Mouse (Mus musculus): ENCODE measurements around the gene Rabgap1l.
"Not testable (repeated sequence)": the region's sequence is repeated elsewhere in the genome, so short reads cannot be mapped to it uniquely, and the experiment has no call there.

Gene Rabgap1l

DNA sequence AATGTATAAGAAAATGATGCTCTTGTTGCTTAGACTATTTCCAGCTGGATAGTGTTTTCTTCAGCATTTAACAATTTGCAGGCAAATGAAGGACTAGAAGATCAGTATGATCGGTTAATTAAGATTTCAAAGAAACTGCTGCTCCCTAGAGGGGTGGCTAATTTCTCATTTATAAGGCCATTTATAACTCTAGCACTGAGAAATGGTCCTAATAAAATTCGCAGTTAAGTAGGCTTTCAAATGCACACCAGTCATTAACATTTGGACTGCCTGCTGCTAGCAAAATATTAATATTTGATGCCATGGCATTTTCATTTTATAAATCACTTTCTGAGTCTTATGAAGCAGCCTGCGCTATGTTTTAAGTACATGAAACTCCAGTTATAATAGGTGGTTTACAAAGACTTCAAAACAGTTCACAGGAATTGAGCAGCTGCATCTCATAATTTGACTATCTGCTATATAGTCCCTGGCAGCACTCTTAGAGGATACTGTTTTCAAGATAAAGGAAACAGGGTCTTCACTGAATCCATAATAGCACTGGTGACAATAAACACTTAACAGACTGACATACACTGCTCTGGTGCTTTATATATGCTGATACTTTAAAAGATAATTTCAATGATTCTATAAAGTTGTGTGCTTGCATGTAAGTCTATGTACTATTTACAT is 296.0 kb downstream of the Rabgap1l start:
- DNase-seq (ENCODE audit: low read depth, low spot score): no peak

DNA sequence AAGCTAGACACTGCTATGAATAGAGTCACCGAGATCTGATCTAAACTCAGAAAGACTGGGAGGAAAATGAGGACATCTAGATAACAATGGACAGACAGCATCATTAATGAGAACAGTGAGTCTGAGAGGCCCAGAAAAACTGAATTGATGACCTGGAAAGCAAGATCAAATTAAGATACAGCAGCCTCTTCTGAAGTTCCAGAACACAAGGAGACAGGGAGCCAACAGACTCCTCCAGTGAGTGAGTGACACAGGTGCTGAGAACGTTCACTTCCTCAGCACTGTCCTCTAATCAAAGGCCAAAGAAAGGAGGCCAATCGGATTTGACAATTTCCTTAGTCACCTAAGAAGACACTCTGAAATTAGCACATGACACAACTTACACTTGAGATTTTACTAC is 307.3 kb downstream of the Rabgap1l start:
- no peak for DNase-seq (ENCODE audit: low read depth, low spot score)

GRCm38 (mm10) chr1:160485028-160485427 is 308.0 kb downstream of the Rabgap1l start:
- DNase-seq (ENCODE audit: low read depth, low spot score): no peak

DNA sequence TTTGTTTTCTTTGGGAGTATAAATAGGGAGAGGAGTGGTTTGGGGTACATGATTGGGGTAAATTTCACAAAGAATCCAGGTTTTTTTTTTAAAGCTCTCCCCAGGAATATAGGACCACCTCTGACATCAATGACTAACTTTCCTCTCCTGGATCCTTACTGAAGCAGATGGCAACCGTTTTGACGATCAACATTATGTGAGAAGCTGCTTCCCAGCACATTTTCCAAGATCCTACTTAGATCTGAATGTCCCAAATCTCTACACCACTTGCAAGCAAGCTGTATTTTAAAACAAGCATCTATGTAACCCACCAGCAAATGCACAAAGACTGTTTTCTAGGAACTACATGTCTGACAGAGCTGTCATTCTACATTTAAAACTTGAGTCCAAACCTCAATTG is 311.4 kb downstream of the Rabgap1l start:
- DNase-seq (ENCODE audit: low read depth, low spot score): no peak

- DNase-seq (ENCODE audit: low read depth, low spot score): no peak
Measured at GRCm38 (mm10) chr1:160467443-160467842, 325.6 kb downstream of the Rabgap1l start.

GRCm38 (mm10) chr1:160465186-160465585 is 327.8 kb downstream of the Rabgap1l start:
- DNase-seq (ENCODE audit: low read depth, low spot score): no peak

- DNase-seq (ENCODE audit: low read depth, low spot score): no peak
Measured at GRCm38 (mm10) chr1:160464148-160464547, 328.9 kb downstream of the Rabgap1l start.

GRCm38 (mm10) chr1:160460346-160460745 is 332.7 kb downstream of the Rabgap1l start:
- no peak for DNase-seq (ENCODE audit: low read depth, low spot score)

GRCm38 (mm10) chr1:160451663-160452062 is 341.3 kb downstream of the Rabgap1l start:
- DNase-seq (ENCODE audit: low read depth, low spot score): no peak

DNA sequence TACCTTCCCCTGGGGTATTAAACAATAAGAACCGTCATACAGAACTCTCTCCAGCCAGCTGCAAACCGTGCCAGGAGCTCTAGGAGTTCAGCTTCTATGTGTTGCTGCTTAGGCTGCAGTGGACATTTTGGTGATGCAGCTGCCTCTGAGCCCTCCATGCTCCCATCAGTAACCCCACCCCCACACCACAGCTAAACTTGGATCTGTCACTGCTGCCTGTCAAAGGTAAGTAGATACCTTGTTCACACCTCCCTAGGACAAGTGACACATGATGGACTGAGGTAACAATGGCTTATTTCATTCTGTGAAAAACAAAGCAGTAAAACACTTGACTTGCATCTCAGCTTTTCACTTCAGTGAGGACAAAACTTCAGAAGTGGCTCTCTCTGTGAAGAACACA is 344.3 kb downstream of the Rabgap1l start:
- DNase-seq (ENCODE audit: low read depth, low spot score): no peak

- DNase-seq (ENCODE audit: low read depth, low spot score): no peak
Measured at GRCm38 (mm10) chr1:160446823-160447222, 346.2 kb downstream of the Rabgap1l start.

- peak; percentile 22 for DNase-seq (ENCODE audit: low read depth, low spot score)
Measured at GRCm38 (mm10) chr1:160443506-160443905, 349.5 kb downstream of the Rabgap1l start.

GRCm38 (mm10) chr1:160441679-160442078 is 351.3 kb downstream of the Rabgap1l start:
- peak; percentile 30 for DNase-seq (ENCODE audit: low read depth, low spot score)

GRCm38 (mm10) chr1:160441161-160441560 is 351.9 kb downstream of the Rabgap1l start:
- peak; percentile 69 for DNase-seq (ENCODE audit: low read depth, low spot score)

GRCm38 (mm10) chr1:160438820-160439219 is 354.2 kb downstream of the Rabgap1l start:
- no peak for DNase-seq (ENCODE audit: low read depth, low spot score)

- DNase-seq (ENCODE audit: low read depth, low spot score): no peak
Measured at GRCm38 (mm10) chr1:160417196-160417854, 375.7 kb downstream of the Rabgap1l start.

DNA sequence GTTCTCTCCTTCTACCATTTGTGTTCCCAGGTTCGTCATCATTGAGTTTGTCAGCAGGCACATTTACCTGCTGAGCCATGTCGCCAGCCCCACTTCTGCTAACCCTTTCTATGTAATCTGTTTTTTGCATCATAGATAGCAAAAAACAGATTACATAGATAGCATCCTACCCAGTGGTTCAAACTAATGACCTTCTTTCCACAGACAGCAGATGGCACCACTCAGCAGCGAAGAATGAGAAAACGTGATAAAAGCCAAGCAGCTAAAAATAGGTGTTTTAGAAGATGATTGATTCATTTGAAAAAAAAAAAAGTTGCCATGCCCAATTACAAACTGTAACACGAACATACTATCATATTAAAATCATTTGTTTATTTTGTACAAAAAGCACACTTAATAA is 382.2 kb downstream of the Rabgap1l start:
- peak; percentile 61 for DNase-seq (ENCODE audit: low read depth, low spot score)

DNA sequence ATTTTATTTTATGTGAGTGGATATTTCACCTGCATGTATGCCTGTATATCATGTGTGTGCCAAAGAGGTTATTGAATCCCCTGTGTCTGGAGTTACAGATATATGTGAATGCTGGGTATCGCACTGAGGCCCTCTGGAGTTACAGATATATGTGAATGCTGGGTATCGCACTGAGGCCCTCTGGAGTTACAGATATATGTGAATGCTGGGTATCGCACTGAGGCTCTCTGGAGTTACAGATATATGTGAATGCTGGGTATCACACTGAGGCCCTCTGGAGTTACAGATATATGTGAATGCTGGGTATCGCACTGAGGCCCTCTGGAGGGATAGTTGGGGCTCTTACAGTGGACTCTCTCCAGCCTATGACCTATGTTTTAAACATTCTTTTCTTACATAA is 383.3 kb downstream of the Rabgap1l start:
- not testable (repeated sequence) for DNase-seq (ENCODE audit: low read depth, low spot score)

- no peak for DNase-seq (ENCODE audit: low read depth, low spot score)
Measured at GRCm38 (mm10) chr1:160409123-160409522, 383.9 kb downstream of the Rabgap1l start.

GRCm38 (mm10) chr1:160408302-160408897 is 384.6 kb downstream of the Rabgap1l start:
- peak; percentile 31 for DNase-seq (ENCODE audit: low read depth, low spot score)

DNA sequence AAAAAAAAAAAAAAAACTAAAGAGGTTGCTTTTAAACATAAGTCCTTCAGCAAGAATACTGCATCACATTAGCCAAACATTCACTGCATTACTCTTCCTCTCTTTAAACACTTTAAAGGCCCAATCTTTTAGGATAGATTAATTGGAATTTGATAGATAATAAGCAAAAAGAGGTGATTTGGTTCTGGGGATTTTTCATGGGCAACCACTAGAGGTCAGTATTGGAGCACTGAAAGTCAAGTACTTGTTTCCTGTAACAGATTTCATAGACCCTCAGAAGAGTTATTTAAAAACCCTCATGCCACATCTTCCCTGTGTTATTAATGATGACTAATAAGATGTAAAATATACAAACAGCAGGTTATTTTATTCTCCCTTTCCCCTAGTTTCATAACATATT is 393.6 kb downstream of the Rabgap1l start:
- DNase-seq (ENCODE audit: low read depth, low spot score): peak; percentile 66

DNA sequence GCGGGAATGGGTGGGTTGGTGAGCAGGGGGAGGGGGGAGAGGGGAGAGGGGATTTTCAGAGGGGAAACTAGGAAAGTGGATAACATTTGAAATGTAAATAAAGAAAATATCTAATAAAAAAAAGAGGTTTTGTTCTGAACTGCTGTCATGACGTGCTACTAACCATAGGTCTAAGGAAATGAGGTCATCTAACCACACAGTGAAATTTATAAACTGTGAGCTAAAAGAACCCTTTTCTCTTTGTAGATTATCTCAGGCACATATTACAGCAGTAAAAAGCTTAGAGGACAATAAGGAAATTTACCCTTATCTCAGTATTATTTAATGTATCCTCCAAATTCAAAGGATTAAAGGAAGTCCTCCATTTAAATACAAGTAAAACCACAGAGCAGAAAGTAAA is 396.0 kb downstream of the Rabgap1l start:
- no peak for DNase-seq (ENCODE audit: low read depth, low spot score)

GRCm38 (mm10) chr1:160387446-160387845 is 405.6 kb downstream of the Rabgap1l start:
- no peak for DNase-seq (ENCODE audit: low read depth, low spot score)

All from A20 (cell line).